Mouse (Mus musculus): ENCODE measurements around the gene Myh14.

DNA sequence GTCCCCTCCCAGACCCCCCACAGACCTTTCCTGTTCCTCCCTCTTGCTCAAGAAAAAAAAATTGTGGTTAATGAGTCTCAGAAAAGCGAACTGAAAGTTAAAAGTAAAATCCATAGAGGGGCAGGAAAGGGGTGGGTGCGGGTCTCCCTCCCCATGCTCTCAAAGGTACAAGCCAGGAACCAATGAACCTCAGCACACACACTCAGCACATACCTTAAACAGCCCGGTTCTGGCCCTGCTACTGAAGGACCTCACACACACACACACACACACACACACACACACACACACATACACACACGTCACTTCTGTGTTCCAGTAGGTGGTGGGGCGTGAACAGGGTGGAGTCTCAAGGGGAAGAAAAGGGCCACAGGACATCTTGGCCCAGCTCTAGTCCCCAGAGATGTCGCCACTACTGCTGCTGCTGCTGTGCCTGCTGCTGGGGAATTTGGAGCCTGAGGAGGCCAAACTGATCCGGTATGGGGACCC lies 98.4 kb downstream of the Myh14 start, which contains the start of gene Napsa:
- TF ChIP-seq ZKSCAN1 (IDR thresholded peaks at IDR 0.05; ENCODE audit: low read depth, low read length) (no peak), MYC (IDR thresholded peaks at IDR 0.05; ENCODE audit: low read depth, low read length) (no peak), TCF12 (IDR thresholded peaks at IDR 0.05; ENCODE audit: low read depth, low read length) (no peak), RCOR1 (IDR thresholded peaks at IDR 0.05; ENCODE audit: low read depth, low read length) (no peak), MYB (IDR thresholded peaks at IDR 0.05; ENCODE audit: low read depth, low read length) (no peak), SMC3 (IDR thresholded peaks at IDR 0.05; ENCODE audit: low read depth, low read length) (no peak), POLR2A (IDR thresholded peaks at IDR 0.05; ENCODE audit: control insufficient read depth in 1 of 2, insufficient read depth in 1 of 2, low read depth in 1 of 2, low read length in 2 of 2, poor library complexity in 1 of 2) (no peak), USF1 (IDR thresholded peaks at IDR 0.05; ENCODE audit: low read depth, low read length) (no peak), EP300 (IDR thresholded peaks at IDR 0.05; ENCODE audit: low read depth in 1 of 2, low read length in 2 of 2) (no peak), NELFE (IDR thresholded peaks at IDR 0.05; ENCODE audit: low read depth, low read length) (no peak), RAD21 (IDR thresholded peaks at IDR 0.05; ENCODE audit: low read depth, low read length) (no peak), KAT2A (conservative IDR thresholded peaks at IDR 0.05; ENCODE audit: low read depth, low read length) (no peak), CTCF (IDR thresholded peaks at IDR 0.05 in 2 of 3, conservative IDR thresholded peaks at IDR 0.05 in 1 of 3; ENCODE audit: control insufficient read depth in 1 of 3, insufficient read depth in 1 of 3, low read depth in 2 of 3, low read length in 3 of 3, poor library complexity in 1 of 3, severe bottlenecking in 1 of 3) (no peak), ZMIZ1 (IDR thresholded peaks at IDR 0.05; ENCODE audit: low read depth, low read length) (no peak)

Measured in MEL (cell line).